Mouse (Mus musculus): ENCODE results near the gene Rab3a.

DNA sequence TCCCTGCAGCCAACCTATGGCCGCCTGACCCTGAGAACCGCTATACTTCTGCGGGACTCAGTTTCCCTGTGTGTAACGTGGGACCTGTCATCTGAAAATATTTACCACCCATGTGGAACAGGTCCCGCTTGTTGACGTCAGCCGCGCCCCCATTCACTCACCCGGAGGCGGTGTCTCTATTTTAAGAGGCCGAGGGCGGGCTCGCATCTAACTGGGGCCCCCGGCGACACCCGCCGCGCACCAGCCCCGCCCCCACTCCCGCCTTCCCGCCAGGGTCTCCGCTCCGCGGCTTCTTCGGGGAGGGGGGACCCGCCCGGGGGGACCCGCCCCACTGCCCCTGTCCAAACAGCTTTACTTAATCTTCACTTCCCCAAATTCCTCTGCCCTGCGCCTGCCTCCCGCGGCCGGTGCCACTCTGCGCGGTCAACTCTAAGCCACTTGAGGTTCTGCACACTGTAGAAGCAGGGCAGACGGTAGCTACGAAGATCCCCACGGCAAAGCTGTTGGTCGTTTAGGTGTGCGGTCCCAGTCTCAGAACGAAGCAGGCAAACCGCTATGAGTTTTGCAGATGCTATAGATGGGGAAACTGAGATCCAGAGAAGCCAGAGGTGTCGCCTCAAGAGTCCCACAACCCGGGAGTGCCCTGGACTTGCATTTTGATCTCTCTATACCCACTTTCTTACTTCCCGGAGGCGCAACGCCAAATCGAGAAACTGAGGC is 49.4 kb downstream of the Rab3a start:
- TF ChIP-seq CEBPB (IDR thresholded peaks at IDR 0.05; ENCODE audit: low read depth) (no peak), USF1 (IDR thresholded peaks at IDR 0.05; ENCODE audit: low read depth) (no peak)

All from C2C12 (cell line).